Mouse (Mus musculus): ENCODE results near the gene Rpl38.

Rpl38 gene

DNA sequence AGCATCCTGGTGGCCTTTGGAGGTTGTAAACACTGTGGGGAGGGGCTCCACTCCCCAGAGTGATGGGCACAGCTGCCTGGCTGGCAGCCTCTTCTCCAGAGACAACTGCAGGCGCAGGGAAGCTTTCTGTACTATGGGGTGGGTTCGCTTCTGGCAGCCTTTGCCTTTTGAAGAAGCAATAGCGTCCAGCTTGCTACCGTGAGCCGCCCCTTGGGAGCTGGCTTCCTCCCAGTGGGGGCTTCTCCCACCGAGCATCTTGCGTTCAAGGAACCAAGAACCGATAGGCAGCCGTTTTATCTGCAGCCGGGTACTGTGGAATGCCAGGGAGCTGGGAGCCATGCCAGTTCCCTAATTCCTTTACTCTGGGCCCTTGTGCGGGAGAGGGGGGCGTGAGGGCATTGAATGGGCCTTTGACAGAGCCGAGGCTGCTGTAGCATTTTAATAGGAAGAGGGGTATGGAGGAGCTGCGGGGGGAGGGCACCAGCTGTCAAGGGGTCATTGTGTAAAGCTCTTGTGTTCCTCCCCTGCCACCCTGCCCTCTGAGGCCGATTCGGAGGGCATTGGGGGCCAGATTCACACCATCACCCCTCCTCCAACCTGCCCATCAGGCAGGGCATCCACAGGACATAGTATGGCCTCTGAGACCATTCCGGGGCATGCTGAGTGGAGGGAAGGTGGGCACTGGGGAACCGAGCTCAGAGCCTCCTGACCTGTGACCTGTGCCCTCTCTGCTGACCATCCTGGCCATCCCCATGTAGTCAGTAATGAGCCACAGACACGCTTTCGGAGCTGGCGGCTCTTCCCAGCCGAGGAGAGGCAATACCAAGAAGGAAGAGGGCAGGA, 36.0 kb downstream of the Rpl38 start:
- no peak for DNase-seq (ENCODE audit: low spot score)

DNA sequence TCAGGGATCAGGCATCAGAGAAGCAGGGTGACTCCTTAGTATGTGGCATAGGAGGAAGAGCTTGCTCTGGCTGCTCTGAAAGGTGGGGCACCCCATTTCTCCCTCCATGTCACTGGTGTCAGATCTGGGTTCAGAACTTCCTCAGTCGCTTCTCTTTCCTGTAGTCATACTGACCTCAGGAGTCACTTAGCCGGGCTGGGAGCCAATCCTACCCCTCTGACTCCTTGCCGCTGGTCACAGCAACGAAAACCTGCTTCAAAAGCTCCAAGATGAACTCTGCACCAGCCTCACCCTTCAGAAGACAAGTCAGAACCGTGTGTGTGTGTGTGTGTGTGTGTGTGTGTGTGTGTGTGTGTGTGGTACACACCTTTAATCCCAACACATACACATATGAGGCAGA, 38.0 kb downstream of the Rpl38 start:
- no peak for DNase-seq (ENCODE audit: low spot score)

GRCm38 (mm10) chr11:114711393-114711792, 43.1 kb downstream of the Rpl38 start:
- no peak for DNase-seq (ENCODE audit: low spot score)

DNA sequence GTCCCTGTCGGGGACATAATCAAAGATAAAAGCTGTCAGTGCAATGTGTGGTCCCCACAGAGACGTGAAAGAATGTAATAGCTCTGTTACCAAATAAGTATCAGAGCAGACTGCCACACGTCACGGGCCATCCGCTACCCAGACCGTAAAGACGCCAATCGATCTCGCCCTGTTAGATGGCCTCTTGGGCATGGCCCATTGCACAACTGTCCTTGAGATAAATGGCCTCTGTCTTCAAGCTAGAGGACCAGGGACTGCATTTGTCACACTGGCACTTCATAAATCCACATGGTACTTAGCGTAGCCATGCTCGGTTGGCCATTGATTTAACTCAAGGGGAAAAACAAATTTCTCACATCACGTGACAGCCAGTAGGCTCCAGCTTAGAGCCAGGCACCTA, 43.5 kb downstream of the Rpl38 start:
- no peak for DNase-seq (ENCODE audit: low spot score)

- no peak for DNase-seq (ENCODE audit: low spot score)
Measured at GRCm38 (mm10) chr11:114714526-114714925, 46.2 kb downstream of the Rpl38 start.

DNA sequence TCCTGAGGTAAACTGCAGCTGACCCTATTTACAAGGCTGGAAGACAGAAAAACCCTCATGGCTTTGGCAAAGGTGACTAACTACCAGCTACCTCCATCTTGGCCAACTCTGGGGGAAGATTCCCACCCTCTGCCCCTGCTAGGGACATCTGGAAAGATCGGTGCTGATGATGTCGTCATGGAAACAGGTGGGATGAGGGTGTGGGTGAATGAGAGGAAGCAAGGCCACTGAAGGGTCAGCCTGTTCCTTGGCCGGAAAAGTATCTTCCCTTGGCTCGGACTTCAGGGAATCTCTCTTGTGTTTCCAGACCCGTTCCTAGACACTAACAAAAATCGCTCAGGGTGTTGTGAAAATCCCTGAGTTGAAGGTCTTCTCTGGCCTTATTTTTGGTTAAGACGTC, 47.2 kb downstream of the Rpl38 start:
- DNase-seq (ENCODE audit: low spot score): no peak

DNA sequence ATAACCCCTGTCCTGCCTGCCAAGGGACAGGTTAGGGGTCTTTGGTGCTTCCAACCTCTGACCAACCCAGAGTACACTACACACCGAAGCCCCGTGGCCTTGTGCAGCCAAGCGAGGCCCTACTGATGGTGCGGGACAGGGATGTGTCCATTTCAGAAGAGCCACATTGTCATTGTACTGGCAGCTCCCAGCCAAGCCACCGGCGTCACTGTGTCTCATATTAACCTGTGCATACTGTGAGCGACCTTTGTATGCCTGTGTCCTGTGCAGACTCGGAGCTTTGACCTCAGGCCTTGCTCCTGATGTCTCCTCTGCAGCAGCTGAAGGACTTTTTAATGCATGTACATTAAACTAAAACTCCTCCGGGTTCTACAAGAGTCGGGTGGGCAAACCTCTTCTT, 52.2 kb downstream of the Rpl38 start:
- no peak for DNase-seq (ENCODE audit: low spot score)

Measured in spleen, adult 12 weeks (tissue).